Mouse (Mus musculus) left cerebral cortex, adult 18-20 months (tissue): ENCODE measurements at regions not wholly inside any gene's neighbourhood (a gene's known extent, or its start where the extent isn't known, plus 50 kb on each side); places are given as distances from the start of the nearest gene placed in this dataset.
A peak's percentile ranks its signal among the peaks of the same experiment; 100 is the strongest.
"Not testable (repeated sequence)": the region's sequence is repeated elsewhere in the genome, so short reads cannot be mapped to it uniquely, and the experiment has no call there.

ENCODE experiments used
- DNase-seq, 2 experiments: peaks; one replicate each; pipeline ENCODE4 v3.0.0; 2021 to 2022; ENCODE audit warnings: low spot score in 2 of 2, mixed read lengths in 1 of 2

DNA sequence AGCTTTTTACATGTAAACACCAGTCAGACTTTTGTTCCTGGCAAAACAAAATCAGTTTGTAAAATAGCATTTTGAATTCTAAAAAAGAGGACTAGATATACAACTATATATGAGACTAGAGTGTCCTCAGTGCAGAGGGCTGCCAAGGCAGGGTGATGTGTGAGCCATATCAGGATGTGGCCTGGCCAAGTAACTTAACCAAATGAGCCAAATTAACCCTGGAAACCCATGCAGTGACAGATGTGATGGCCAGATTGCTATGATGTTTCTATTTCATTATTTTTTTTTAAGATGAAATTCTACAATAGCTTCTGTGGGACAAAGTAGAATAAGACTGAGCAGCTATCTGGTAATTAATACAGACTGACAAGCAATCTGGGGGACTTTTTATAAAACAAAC, 181.8 kb downstream of the Nova1 start:
- no peak for DNase-seq

DNA sequence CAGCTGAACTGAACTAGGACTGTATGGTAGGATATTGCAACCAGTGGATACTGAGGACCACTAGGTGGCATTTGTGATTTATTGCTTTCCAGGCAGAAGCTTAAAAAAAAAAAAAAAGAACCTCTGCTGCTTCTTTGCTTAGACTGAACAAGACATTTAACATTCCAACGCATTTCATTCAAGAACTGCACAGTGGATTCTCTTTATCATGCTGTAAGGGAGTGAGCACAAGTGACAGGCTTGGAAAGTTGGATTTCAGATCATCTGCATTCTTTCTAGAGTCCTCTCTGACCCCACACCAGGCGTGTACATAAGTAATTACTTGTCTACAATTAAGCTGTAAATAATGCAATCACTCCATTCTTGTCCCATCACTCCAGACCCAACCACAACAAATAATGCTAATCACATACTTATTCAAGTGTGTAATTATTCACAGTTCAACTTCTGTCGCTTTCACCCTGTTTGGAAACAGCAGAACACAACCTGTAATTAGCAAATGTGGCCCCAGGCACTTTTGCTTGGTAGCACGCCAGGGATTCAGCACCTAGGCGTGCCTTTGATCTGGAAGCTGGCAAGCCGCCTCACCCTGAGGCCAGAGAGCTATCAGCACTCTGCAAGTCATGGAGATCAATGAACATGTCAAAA, 183.5 kb downstream of the Nova1 start:
- peak in 1 of 2 experiments; percentile 3 for DNase-seq

DNA sequence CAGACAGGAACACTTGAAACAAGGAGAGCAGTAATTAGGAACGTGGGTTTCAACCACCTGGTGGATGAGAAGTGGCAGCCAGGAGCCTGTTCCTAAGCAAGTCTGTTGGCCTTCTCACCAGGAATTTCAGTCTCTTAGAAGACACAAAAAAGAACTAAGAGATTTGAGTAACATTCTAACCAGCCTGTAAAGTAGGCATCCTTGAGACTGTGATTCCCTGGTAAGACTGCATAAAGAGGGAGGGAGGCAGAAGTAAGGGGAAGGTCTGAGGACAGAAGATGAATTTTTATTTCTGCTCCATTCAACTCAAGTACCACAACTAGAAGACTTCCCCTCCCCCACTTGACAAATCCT, 184.0 kb downstream of the Nova1 start:
- peak in 1 of 2 experiments; percentile 7 for DNase-seq

DNA sequence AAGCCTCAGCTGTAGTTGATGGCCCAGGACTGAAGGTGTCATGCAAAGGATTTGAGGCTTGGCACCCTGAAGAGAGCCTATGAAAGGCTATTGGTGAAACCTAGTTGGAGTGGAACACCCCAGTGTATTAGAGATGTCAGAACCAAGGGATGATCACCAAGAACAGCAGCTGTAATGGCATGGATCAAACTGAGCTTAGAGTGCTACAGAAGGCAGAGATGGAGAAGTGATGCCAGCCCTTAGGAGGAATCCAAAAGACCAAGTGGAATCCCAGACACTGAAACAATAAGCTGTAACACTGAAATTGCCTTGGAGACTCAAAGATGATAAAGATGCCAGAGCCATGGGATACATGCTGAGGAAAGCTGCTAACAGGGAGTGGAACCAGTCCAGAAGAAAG, 186.3 kb downstream of the Nova1 start:
- DNase-seq, result not testable (repeated sequence)

DNA sequence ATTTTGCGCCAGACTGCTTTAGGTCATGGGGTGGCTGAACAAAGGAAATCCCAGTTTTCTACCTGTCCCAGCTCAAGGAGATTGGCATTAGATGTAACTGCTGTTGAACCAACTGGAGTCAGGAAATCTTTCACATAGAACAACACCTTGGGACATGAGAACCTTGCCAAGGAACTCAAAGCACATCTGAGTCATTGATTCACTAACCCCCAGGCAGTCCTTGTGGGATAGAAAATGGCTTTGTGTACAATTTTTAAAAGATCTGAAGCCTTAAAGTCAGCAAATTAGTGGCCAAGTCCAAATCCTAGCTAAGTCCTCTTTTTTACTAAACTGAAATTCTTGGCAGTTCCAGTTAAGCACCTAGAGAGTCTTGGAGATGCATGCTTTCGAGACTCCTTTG, 191.4 kb downstream of the Nova1 start:
- DNase-seq, result no peak

- DNase-seq, result no peak
Measured at GRCm38 (mm10) chr12:46611439-46611838, 207.3 kb downstream of the Nova1 start.

DNA sequence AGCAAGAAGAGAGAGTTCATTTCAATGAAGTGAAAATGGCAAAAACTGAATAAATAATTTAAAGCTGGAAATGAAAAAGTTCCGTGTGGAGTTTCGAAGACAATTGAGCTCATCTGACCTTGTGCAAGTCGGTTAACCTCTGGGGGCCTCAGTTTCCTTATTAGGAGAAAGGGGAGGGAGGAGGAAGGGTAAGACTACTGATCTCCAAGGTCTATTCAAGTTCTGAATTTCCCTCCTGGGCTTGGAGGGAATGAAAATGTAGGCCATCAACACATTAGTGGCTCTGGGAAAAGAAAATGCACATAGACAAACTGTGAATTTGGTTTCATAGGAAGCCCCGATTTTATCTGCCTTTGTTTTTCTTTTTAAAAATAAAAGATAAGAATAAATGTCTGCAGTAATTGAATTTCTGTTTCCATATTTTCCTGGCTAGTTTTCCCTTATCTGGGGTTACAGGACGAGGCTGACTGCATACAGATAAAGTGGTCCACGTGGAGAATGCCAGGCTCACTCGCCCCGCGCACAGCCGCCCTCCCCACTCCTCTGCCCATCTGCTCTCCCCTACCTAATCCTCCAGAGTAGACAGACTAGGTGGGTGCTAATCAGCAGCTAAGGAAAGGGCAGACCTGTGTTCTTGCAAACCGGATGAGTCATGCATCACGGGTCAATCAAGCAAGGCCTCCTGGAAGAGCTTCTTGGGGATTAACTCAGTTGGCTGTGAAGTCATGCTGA, 209.0 kb downstream of the Nova1 start:
- DNase-seq, result no peak

- DNase-seq, result no peak
Measured at GRCm38 (mm10) chr12:46608290-46608910, 210.3 kb downstream of the Nova1 start.

DNA sequence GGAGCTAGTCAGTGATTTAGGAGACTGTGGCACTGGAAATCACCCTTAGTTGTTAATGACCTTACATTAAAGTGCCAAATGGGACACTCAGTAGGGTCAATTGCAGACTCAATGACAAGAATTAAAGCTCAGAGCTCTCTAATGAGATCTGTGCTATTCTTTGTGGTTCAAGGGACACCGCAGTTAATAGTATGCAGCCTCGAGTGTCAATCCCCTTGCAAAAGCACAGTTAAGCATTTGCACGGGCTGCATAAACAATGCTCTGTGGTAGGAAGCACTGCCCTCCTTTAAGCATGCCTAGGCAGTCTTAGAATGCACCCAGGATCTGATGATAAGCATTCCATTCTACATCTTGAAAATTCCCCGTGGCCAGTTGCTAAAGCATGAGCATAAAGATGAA, 221.5 kb downstream of the Nova1 start:
- DNase-seq, result no peak

DNA sequence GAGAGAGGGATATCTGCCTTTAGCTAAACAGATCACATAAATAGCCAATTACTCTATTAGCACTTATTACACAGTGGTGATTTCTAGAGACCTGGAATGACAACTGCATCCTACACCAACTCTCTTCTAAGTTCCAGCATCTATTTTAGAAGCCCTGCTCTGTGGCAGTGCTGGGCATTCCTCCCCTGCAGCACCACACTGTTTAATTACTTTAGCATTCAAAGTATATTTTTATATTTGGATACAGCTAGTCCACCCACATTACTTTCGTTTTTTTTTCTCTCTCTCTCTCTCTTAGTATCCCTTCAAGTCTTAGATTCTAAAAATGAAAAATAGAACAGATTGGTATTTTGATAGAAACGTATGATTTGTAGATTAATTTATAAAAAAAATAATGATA, 250.1 kb downstream of the Nova1 start:
- DNase-seq, result no peak

DNA sequence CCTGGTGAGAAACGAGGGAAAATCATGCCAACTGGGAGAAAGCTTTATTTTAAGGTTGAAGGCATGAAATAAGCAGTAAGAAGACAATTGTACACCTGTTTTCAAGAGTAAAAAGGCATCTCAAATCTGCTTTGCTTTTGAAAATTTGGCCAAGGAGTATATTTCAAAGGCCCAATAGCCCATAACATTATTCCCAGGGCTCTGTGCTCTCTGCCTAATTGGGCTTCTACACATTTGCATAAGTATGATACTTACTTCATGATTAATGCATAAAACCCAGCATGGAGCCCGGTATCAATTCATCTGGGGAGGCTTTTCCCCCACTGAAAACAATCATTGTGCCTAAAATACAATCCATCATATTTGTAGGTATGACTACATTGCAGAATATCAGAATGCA, 252.4 kb downstream of the Nova1 start:
- no peak for DNase-seq

- DNase-seq, result no peak
Measured at GRCm38 (mm10) chr12:46520942-46521341, 297.8 kb downstream of the Nova1 start.

- no peak for DNase-seq
Measured at GRCm38 (mm10) chr12:46507829-46508228, 310.9 kb downstream of the Nova1 start.

DNA sequence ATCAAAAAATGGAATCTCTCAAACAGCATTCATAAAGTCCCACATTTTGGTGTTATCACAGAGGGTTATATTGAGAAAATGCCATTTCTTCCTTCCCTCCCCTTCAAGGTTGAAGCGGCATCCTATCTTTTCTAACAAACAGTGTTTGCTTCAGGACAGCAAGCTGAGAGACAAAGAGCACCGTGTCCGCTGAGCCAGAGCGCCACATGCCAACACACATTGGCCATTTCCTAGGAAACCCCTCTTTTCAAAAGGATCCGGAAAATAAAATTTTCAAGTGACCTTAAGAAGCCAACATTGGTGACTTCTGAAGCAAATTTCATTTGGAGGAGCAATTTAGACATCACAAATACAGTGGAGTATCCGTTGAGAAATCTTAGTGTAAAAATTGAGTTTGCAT, 326.3 kb downstream of the Nova1 start:
- DNase-seq, result no peak

DNA sequence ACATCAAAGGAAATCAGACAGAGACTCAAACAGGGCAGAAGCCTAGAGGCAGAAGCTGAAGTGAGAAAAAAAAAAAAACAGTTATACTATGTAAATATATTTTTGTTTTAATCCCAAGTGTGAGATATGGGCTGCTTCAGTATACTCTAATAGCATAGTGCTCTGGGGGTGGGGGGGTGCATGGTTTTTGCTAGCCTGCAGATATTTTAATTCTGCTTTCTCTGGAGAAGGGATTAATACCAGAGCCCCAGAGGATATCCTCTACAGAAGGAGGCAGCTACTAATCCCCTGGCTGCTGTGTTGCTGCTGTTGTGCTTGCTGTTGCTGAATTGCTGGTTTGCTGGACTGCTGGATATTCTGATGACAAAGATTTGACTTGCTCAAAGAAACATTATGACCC, 367.8 kb downstream of the Nova1 start:
- no peak for DNase-seq

GRCm38 (mm10) chr12:46444644-46445313, 373.9 kb downstream of the Nova1 start:
- DNase-seq, result no peak

DNA sequence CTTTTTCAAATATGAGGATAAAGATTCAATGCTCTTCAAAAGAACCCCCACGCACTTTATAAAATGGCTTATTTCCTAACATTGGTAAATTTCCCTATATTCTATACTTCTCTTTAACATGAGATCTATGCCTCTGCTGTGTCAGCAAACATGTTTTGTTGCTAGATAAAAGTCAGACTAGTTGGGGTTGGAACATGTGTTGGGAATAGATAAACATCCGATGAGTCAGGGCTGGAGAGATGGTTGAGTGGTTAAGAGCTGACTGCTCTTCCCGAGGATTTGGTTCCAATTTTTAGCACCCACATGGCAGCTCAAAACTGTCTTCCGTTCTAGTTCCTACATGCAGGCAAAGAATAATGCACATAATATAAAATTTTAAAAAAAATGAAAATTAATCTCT, 399.1 kb downstream of the Nova1 start:
- DNase-seq, result no peak

DNA sequence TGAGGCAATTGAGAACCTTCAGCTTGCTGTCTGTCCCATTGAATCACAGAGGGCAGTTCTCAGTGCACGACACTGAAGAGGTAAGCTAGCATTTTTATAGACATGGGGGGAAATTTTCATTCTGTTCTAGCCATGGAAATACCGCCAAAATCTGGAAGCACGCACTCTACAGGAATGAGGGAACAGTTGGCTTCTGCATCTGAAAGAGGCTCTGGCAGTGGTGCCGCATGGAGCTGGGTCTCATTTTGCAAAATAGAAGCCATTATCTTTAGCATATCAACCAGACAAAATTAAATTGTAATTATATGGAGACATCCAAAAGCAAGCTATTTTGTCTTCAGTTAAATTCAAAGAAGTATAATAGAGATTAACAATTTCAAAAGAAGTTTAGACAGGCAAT, 399.7 kb downstream of the Nova1 start:
- DNase-seq, result no peak

GRCm38 (mm10) chr12:46416765-46417404, 401.8 kb downstream of the Nova1 start:
- DNase-seq, result no peak

- no peak for DNase-seq
Measured at GRCm38 (mm10) chr12:46416250-46416649, 402.5 kb downstream of the Nova1 start.

- no peak for DNase-seq
Measured at GRCm38 (mm10) chr12:46405674-46406073, 413.1 kb downstream of the Nova1 start.

- peak in 1 of 2 experiments; percentile 11 for DNase-seq
Measured at GRCm38 (mm10) chr12:46399653-46399975, 419.1 kb downstream of the Nova1 start.
